Mouse (Mus musculus): ENCODE results near the gene Zfp791.

DNA sequence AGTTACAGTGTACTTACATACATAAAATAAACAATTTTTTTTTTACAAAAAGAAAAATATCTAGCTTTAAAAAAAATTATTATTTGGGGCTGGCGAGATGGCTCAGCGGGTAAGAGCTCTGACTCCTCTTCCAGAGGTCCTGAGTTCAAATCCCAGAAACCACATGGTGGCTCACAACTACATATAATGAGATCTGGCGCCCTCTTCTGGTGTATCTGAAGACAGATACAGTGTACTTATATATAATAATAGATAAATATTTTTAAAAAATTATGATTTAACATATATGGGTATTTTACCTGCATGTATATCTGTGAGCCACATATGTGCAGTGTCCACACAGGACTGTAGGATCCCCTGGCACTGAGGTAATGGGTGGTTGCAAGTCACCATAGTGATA lies 36.7 kb downstream of the Zfp791 start:
- no peak for TF ChIP-seq CTCF (IDR thresholded peaks at IDR 0.05; ENCODE audit: low read depth, low read length)
- no peak for TF ChIP-seq POLR2AphosphoS5 (IDR thresholded peaks at IDR 0.05; ENCODE audit: insufficient replicate concordance, low read depth, low read length)
- no peak for TF ChIP-seq GATA1 (IDR thresholded peaks at IDR 0.05; ENCODE audit: borderline replicate concordance, low read length)
- no peak for TF ChIP-seq TAL1 (conservative IDR thresholded peaks at IDR 0.05; ENCODE audit: low read depth, low read length)
- no peak for TF ChIP-seq GATA2 (IDR thresholded peaks at IDR 0.05; ENCODE audit: borderline replicate concordance, low read depth, low read length)

Measured in G1E (cell line).